Mouse (Mus musculus) megakaryocyte, embryonic 14.5 days (primary cell): ENCODE results near the gene Sacm1l.

Experiments used
- FLI1 ChIP-seq: IDR thresholded peaks from 2 replicates; pipeline ENCODE4 v1.6.1; 2012; ENCODE audit warnings: low read length, inconsistent platforms, mixed read lengths
- GATA1 ChIP-seq: IDR thresholded peaks from 3 replicates; pipeline ENCODE4 v1.6.1; 2012; ENCODE audit warnings: mixed read lengths, low read length, inconsistent platforms, borderline replicate concordance

DNA sequence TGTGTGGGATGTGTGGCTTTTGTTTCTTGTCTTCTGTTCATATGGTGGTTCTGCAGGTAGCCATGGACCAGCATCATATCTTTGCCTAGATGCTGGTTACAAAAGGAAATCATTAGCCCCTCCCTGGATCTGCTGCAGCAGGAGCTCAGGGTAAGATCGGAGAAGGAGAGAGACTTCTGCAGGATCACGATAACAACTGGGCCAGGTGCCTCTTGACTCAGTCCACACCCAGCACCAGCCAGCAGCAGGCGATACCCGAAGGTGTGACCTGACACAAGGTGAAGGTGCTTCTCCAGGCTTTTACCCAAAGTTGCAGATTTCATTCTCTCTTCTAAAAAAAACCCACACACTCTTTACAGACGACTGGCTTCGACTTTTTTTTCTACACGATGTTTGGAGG lies 48.4 kb upstream of the Sacm1l start:
- TF ChIP-seq GATA1 (no peak), FLI1 (no peak)
